Mouse (Mus musculus) thymus, postnatal 36 days (tissue): Measurements from ENCODE around the gene Gng4.
A peak's percentile ranks its signal among the peaks of the same experiment; 100 is the strongest.

Experiments used
- DNase-seq, 2 experiments: peaks; one replicate each; pipeline ENCODE4 v3.0.0; 2022; ENCODE audit warnings: mixed read lengths in 2 of 2

The Gng4 gene

GRCm38 (mm10) chr13:13820234-13821123 lies 36.6 kb downstream of the Gng4 start:
- DNase-seq = no peak

GRCm38 (mm10) chr13:13824946-13825345 lies 41.1 kb downstream of the Gng4 start:
- no peak for DNase-seq

- DNase-seq = no peak
Observed at GRCm38 (mm10) chr13:13826533-13826932, 42.7 kb downstream of the Gng4 start.

GRCm38 (mm10) chr13:13828125-13828524 lies 44.3 kb downstream of the Gng4 start:
- DNase-seq = peak; percentile 18 to 26

- DNase-seq = no peak
Observed at GRCm38 (mm10) chr13:13830469-13831074, 46.7 kb downstream of the Gng4 start.

- peak; percentile 30 to 48 for DNase-seq
Observed at GRCm38 (mm10) chr13:13835180-13835579, 51.3 kb downstream of the Gng4 start.

GRCm38 (mm10) chr13:13845021-13845420 lies 61.2 kb downstream of the Gng4 start:
- DNase-seq = peak; percentile 21 to 60

- DNase-seq = no peak
Observed at GRCm38 (mm10) chr13:13847075-13847599, 63.3 kb downstream of the Gng4 start.

GRCm38 (mm10) chr13:13857190-13857589 lies 73.3 kb downstream of the Gng4 start:
- DNase-seq = no peak

GRCm38 (mm10) chr13:13862346-13862745 lies 78.5 kb downstream of the Gng4 start:
- DNase-seq = no peak

- DNase-seq = no peak
Observed at GRCm38 (mm10) chr13:13862941-13863340, 79.1 kb downstream of the Gng4 start.

GRCm38 (mm10) chr13:13866339-13866738 lies 82.5 kb downstream of the Gng4 start:
- no peak for DNase-seq

- DNase-seq = no peak
Observed at GRCm38 (mm10) chr13:13867078-13867759, 83.4 kb downstream of the Gng4 start.

- peak; percentile 17 to 24 for DNase-seq
Observed at GRCm38 (mm10) chr13:13867922-13868321, 84.1 kb downstream of the Gng4 start.
